Mouse (Mus musculus): ENCODE measurements at regions not wholly inside any gene's neighbourhood (a gene's known extent, or its start where the extent isn't known, plus 50 kb on each side); places are given as distances from the start of the nearest gene placed in this dataset.

DNA sequence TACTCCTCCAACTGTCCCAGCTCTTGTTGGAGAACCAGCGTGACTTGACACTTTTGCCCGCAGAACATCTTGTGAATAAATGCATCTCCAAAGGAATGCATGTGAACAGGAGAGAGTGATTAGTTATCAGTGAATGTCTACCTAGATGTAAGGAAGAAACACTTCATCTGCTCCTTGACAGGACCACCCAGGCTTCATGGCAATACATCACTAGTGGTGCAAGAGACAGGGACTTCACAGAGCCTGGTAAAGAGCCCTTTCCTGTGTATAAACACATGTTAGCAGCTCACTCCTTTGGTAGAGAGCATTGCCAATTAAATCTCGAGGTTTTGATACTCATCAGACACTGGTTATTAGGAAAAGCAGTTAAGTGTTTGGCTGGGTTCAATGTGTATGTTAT lies 229.3 kb upstream of the Tet2 start:
- WGBS, result 76% methylated on average over 3 of the region's 3 CpGs
- Histone ChIP-seq H3K27ac (ENCODE audit: insufficient read depth, low read depth, low read length) (no peak overlapping the region), H3K4me1 (ENCODE audit: control insufficient read depth, insufficient read depth, low read length) (no peaks in the 10 kb centered on the region), H3K4me3 (ENCODE audit: insufficient read depth, low read depth, low read length) (no peak overlapping the region)
- no peak for TF ChIP-seq CTCF (IDR thresholded peaks at IDR 0.05; ENCODE audit: insufficient read depth, low read depth, low read length)
- no peak for TF ChIP-seq POLR2A (IDR thresholded peaks at IDR 0.05; ENCODE audit: insufficient read depth, low read depth, low read length)

- TF ChIP-seq CTCF (IDR thresholded peaks at IDR 0.05; ENCODE audit: insufficient read depth, low read depth, low read length) (no peak), POLR2A (IDR thresholded peaks at IDR 0.05; ENCODE audit: insufficient read depth, low read depth, low read length) (no peak)
- no peak overlapping the region for H3K4me3 ChIP-seq (ENCODE audit: insufficient read depth, low read depth, low read length)
- 29% methylated on average over 4 of the region's 4 CpGs for WGBS
- no peaks in the 10 kb centered on the region for H3K4me1 ChIP-seq (ENCODE audit: control insufficient read depth, insufficient read depth, low read length)
- no peak overlapping the region for H3K27ac ChIP-seq (ENCODE audit: insufficient read depth, low read depth, low read length)
Measured at GRCm38 (mm10) chr3:133776013-133776412, 231.1 kb upstream of the Tet2 start.

DNA sequence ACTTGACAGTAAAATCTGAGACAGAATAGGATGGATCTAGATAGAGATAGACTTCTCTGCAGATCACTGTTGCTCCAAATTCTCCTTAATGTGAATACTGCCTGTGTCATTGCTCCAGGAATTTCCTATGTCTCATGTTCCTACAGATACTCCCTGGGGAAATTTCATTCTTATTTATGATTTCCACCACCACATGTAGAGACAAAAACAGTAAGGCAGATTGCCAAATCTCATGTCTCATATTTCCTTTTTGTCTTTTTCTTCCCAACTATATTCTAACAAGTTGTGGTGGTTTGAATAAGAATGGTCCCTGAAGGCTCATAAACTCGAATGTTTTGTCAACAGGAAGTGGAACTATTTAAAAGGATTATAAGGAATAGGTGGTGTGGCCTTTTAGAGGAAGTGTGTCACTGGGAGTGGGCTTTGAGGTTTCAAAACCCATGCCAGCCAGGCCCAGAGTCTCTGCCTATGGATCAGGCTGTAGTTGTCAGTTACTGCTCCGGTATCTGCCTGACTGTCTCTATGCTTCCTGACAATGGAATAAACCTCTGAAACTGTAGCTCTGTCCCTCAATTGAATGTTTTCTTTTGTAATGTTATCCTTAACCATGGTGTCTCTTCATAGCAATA lies 234.3 kb upstream of the Tet2 start:
- Histone ChIP-seq H3K27ac (ENCODE audit: insufficient read depth, low read depth, low read length) (no peak overlapping the region), H3K4me3 (ENCODE audit: insufficient read depth, low read depth, low read length) (no peak overlapping the region), H3K4me1 (ENCODE audit: control insufficient read depth, insufficient read depth, low read length) (no peaks in the 10 kb centered on the region)
- WGBS, result 78% methylated on average over 2 of the region's 2 CpGs
- TF ChIP-seq CTCF (IDR thresholded peaks at IDR 0.05; ENCODE audit: insufficient read depth, low read depth, low read length), result no peak
- no peak for TF ChIP-seq POLR2A (IDR thresholded peaks at IDR 0.05; ENCODE audit: insufficient read depth, low read depth, low read length)

GRCm38 (mm10) chr3:133783060-133783459 lies 238.1 kb upstream of the Tet2 start:
- Histone ChIP-seq H3K4me1 (ENCODE audit: control insufficient read depth, insufficient read depth, low read length) (no peaks in the 10 kb centered on the region), H3K27ac (ENCODE audit: insufficient read depth, low read depth, low read length) (no peak overlapping the region), H3K4me3 (ENCODE audit: insufficient read depth, low read depth, low read length) (no peak overlapping the region)
- WGBS, result 89% methylated on average over 1 of the region's 1 CpGs
- no peak for TF ChIP-seq CTCF (IDR thresholded peaks at IDR 0.05; ENCODE audit: insufficient read depth, low read depth, low read length)
- TF ChIP-seq POLR2A (IDR thresholded peaks at IDR 0.05; ENCODE audit: insufficient read depth, low read depth, low read length), result no peak

DNA sequence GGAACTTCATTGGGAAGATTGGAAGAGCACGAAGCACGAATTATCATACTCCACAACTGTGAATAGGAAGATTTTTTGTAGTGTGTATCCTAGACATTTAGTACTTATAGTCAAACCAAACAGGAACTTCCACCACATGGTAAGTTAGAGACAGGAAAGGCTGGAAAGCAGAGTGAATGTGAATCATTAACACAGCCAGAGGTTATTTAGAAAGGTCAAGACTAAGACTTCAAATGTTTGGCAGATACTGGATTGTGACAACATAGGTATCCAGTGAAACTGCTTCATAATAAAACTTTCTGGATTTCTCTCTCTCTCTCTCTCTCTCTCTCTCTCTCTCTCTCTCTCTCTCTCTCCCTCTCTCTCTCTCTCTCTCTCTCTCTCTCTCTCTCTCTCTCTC lies 246.4 kb upstream of the Tet2 start:
- WGBS, result 92% methylated on average over 2 of the region's 2 CpGs
- H3K27ac ChIP-seq (ENCODE audit: insufficient read depth, low read depth, low read length), result no peak overlapping the region
- H3K4me1 ChIP-seq (ENCODE audit: control insufficient read depth, insufficient read depth, low read length), result no peaks in the 10 kb centered on the region
- H3K4me3 ChIP-seq (ENCODE audit: insufficient read depth, low read depth, low read length), result no peak overlapping the region
- TF ChIP-seq CTCF (IDR thresholded peaks at IDR 0.05; ENCODE audit: insufficient read depth, low read depth, low read length), result no peak
- TF ChIP-seq POLR2A (IDR thresholded peaks at IDR 0.05; ENCODE audit: insufficient read depth, low read depth, low read length), result no peak

GRCm38 (mm10) chr3:133809007-133809552 lies 264.1 kb upstream of the Tet2 start:
- no peak overlapping the region for H3K4me3 ChIP-seq (ENCODE audit: insufficient read depth, low read depth, low read length)
- TF ChIP-seq POLR2A (IDR thresholded peaks at IDR 0.05; ENCODE audit: insufficient read depth, low read depth, low read length) (no peak), CTCF (IDR thresholded peaks at IDR 0.05; ENCODE audit: insufficient read depth, low read depth, low read length) (no peak)
- 97% methylated on average over 1 of the region's 1 CpGs for WGBS
- no peak overlapping the region for H3K27ac ChIP-seq (ENCODE audit: insufficient read depth, low read depth, low read length)
- H3K4me1 ChIP-seq (ENCODE audit: control insufficient read depth, insufficient read depth, low read length), result no peaks in the 10 kb centered on the region

- H3K4me3 ChIP-seq (ENCODE audit: insufficient read depth, low read depth, low read length), result no peak overlapping the region
- no peaks in the 10 kb centered on the region for H3K4me1 ChIP-seq (ENCODE audit: control insufficient read depth, insufficient read depth, low read length)
- TF ChIP-seq CTCF (IDR thresholded peaks at IDR 0.05; ENCODE audit: insufficient read depth, low read depth, low read length) (no peak), POLR2A (IDR thresholded peaks at IDR 0.05; ENCODE audit: insufficient read depth, low read depth, low read length) (no peak)
- H3K27ac ChIP-seq (ENCODE audit: insufficient read depth, low read depth, low read length), result no peak overlapping the region
- 83% methylated on average over 4 of the region's 4 CpGs for WGBS
Measured at GRCm38 (mm10) chr3:133818966-133819700, 274.2 kb upstream of the Tet2 start.

DNA sequence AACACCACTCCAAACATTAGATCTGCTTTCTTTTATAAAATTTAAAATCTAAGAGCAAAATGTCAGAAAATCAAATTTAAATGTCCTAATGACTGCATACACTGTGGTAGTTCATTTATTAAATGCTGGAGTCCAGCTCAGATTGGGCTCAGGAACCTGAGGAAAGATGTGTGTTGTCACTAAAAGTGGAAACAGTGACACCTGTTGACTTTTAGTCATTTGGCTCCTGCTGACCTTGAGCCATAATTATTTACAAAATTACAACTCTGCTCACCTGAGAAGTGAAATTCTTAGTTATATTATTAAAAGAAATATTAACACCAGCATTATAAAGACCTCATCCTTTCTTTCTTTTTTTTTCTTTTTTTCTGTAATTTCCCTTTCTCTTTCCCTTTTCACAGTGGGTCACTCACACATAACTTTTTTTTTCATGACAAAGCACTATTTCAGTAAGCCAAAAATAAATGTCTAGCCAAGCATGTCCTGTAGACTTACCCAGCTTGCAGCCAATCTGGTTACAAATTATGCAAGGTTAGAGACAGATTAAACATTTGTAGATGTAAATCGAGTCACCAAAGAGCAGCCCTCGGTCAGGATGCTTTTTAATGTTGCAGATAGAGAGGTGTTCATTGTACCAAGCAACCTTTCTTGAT lies 288.9 kb upstream of the Tet2 start:
- Histone ChIP-seq H3K27ac (ENCODE audit: insufficient read depth, low read depth, low read length) (no peak overlapping the region), H3K4me1 (ENCODE audit: control insufficient read depth, insufficient read depth, low read length) (no peaks in the 10 kb centered on the region), H3K4me3 (ENCODE audit: insufficient read depth, low read depth, low read length) (no peak overlapping the region)
- TF ChIP-seq POLR2A (IDR thresholded peaks at IDR 0.05; ENCODE audit: insufficient read depth, low read depth, low read length) (no peak), CTCF (IDR thresholded peaks at IDR 0.05; ENCODE audit: insufficient read depth, low read depth, low read length) (no peak)
- WGBS, result 78% methylated on average over 2 of the region's 2 CpGs

DNA sequence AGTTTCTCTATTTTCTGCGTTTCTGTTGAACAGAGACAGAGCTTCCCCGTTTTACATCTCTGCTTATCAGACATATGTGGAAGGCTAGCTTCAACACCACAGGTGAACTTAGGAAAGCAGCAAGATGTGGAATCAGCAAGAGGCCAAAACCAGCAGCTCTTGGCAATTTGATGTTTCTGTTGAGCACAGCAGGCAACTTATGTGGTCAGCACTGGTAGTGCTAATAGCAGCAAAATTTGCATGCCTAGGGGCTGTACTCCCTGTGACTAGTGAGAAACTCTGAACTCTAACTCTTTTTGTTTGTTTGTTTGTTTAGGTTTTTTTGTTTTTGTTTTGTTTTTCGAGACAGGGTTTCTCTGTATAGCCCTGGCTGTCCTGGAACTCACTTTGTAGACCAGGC lies 289.5 kb upstream of the Tet2 start:
- TF ChIP-seq POLR2A (IDR thresholded peaks at IDR 0.05; ENCODE audit: insufficient read depth, low read depth, low read length), result no peak
- no peak for TF ChIP-seq CTCF (IDR thresholded peaks at IDR 0.05; ENCODE audit: insufficient read depth, low read depth, low read length)
- no peak overlapping the region for H3K27ac ChIP-seq (ENCODE audit: insufficient read depth, low read depth, low read length)
- no peak overlapping the region for H3K4me3 ChIP-seq (ENCODE audit: insufficient read depth, low read depth, low read length)
- WGBS, result 77% methylated on average over 3 of the region's 3 CpGs
- H3K4me1 ChIP-seq (ENCODE audit: control insufficient read depth, insufficient read depth, low read length), result no peaks in the 10 kb centered on the region

Data from olfactory bulb, adult 2 months (tissue).